Mouse (Mus musculus): Measurements from ENCODE around the gene Mzf1.

GRCm38 (mm10) chr7:13006531-13006930 lies 48.0 kb downstream of the Mzf1 start:
- no peak for TF ChIP-seq CTCF (IDR thresholded peaks at IDR 0.05 in 2 of 3, conservative IDR thresholded peaks at IDR 0.05 in 1 of 3; ENCODE audit: control insufficient read depth in 1 of 3, insufficient read depth in 1 of 3, low read depth in 2 of 3, low read length in 3 of 3, poor library complexity in 1 of 3, severe bottlenecking in 1 of 3)
- no peak for TF ChIP-seq CHD2 (IDR thresholded peaks at IDR 0.05; ENCODE audit: low read length)
- no peak for TF ChIP-seq POLR2A (IDR thresholded peaks at IDR 0.05; ENCODE audit: control insufficient read depth in 1 of 2, insufficient read depth in 1 of 2, low read depth in 1 of 2, low read length in 2 of 2, poor library complexity in 1 of 2)
- no peak for TF ChIP-seq UBTF (IDR thresholded peaks at IDR 0.05; ENCODE audit: borderline replicate concordance, insufficient read depth, low read depth, low read length)
- TF ChIP-seq EP300 (IDR thresholded peaks at IDR 0.05; ENCODE audit: low read depth in 1 of 2, low read length in 2 of 2), result no peak
